Mouse (Mus musculus) spleen, adult 2 months (tissue): Measurements from ENCODE around the gene Hsd17b14. TPM values are rescaled to one million over a fixed set of nuclear protein-coding genes. Genes with fewer than 3 reads are reported as not detected.

Experiments used
- DNase-seq, 2 experiments: peaks; one replicate each; pipeline versions ENCODE4 v3.0.0 to v3.0.0-alpha.2; 2012 to 2021; ENCODE audit warnings: low spot score in 2 of 2, low read depth in 1 of 2
- H3K27ac ChIP-seq: fragments of 200-500 bp; 2 replicates; pipeline ENCODE4 v1.5.1; 2012; ENCODE audit warnings: low read length, inconsistent platforms; ENCODE audit not compliant: insufficient read depth
- H3K27me3 ChIP-seq: fragments of 200-500 bp; 2 replicates; pipeline ENCODE4 v1.6.1; 2012; ENCODE audit warnings: mild to moderate bottlenecking, moderate library complexity, low read length, inconsistent platforms; ENCODE audit not compliant: control insufficient read depth, insufficient read depth
- H3K36me3 ChIP-seq: fragments of 200-500 bp; 2 replicates; pipeline ENCODE4 v1.6.1; 2012; ENCODE audit warnings: mild to moderate bottlenecking, low read length, inconsistent platforms; ENCODE audit not compliant: control insufficient read depth, insufficient read depth
- H3K4me1 ChIP-seq: fragments of 200-500 bp; 2 replicates; pipeline ENCODE4 v1.6.1; 2011; ENCODE audit warnings: inconsistent platforms; ENCODE audit not compliant: control insufficient read depth, insufficient read depth, insufficient read length
- H3K4me3 ChIP-seq: fragments of 200-500 bp; 2 replicates; pipeline ENCODE4 v1.5.1; 2011; ENCODE audit warnings: mild to moderate bottlenecking, inconsistent platforms; ENCODE audit not compliant: insufficient read depth, insufficient read length; ENCODE audit errors: extremely low read depth
- CTCF ChIP-seq: fragments of 200-500 bp; IDR thresholded peaks from 2 replicates; pipeline ENCODE4 v1.5.1; 2011; ENCODE audit warnings: mild to moderate bottlenecking, inconsistent platforms; ENCODE audit not compliant: insufficient read depth, insufficient read length, insufficient replicate concordance; ENCODE audit errors: extremely low read depth
- POLR2A ChIP-seq: fragments of 200-500 bp; IDR thresholded peaks from 2 replicates; pipeline ENCODE4 v1.6.1; 2011; ENCODE audit warnings: low read depth, low read length, inconsistent platforms
- WGBS: fragments of 180-500 bp; shearing (Covaris S2); methylation state at CpG from one replicate; pipeline ENCODE4 v1.1.7; 2018; 5-methylcytosine and 5-hydroxymethylcytosine counted together
- polyA plus RNA-seq: library from polyadenylated mRNA; depleted of rRNA; stranded (reverse); fragments of >200 nt; gene quantifications from 2 replicates; pipeline ENCODE4 v1.2.3, GENCODE M21; 2012

Gene Hsd17b14
- polyA plus RNA-seq, 1 experiment = 1.7 TPM

DNA sequence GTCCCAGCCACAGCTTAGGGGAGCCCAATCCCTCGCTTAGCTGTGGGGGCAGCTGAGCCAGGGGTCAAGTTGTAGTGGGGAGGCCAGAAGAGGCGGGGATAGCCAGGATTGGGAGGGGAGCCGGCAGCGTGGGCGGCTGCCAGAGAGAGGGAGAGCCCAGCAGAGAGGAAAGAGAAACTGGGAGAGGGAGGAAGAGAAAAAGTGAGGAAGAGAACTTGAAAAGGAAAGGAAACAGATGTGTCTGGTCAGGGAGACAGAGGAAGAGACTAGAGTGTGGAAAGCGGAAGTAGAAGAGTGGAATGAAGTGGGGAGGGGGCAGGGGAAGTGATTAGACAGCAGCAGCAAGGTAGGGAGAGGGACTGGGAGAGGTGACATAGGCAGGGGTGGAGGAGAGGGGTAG is 25.2 kb upstream of the Hsd17b14 start:
- TF ChIP-seq CTCF = no peak
- no peak for TF ChIP-seq POLR2A
- Histone ChIP-seq H3K4me3 (no peak overlapping the region), H3K27ac (no peak overlapping the region; the same call in 1 of the 2 replicates), H3K27me3 (no peaks in the 10 kb centered on the region), H3K4me1 (peaks cover 6% of the 10 kb centered on the region; the same call in 1 of the 2 replicates), H3K36me3 (no peaks in the 10 kb centered on the region)
- WGBS = 11% methylated on average over 6 of the region's 6 CpGs
- no peak for DNase-seq

DNA sequence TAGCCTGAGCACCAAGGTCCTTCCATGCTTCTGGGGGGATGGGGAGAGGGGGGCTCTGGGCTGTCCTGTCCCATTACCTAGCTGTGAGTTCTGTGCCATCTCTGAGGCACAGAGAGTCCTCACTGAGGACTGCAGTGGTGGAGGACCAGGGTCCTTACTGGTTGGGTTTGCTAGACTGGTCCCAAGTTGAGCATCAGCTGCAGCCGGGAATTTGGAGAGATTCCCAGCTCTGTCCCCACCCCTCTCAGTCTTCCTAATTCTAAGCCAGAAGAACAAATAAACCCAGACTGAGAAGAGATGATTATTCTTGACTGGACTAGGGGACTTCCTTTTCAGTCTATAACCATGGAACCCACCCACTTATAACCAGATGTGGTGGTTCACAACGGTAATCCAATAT is 24.1 kb upstream of the Hsd17b14 start:
- TF ChIP-seq CTCF = no peak
- no peak for TF ChIP-seq POLR2A
- WGBS = 66% methylated on average over 2 of the region's 2 CpGs
- H3K27me3 ChIP-seq = no peaks in the 10 kb centered on the region
- no peak for DNase-seq
- no peak overlapping the region for H3K4me3 ChIP-seq
- H3K36me3 ChIP-seq = no peaks in the 10 kb centered on the region
- H3K4me1 ChIP-seq = no peaks in the 10 kb centered on the region
- no peak overlapping the region for H3K27ac ChIP-seq

GRCm38 (mm10) chr7:45535676-45536075 is 19.0 kb upstream of the Hsd17b14 start:
- Histone ChIP-seq H3K36me3 (no peaks in the 10 kb centered on the region), H3K4me3 (no peak overlapping the region), H3K27me3 (no peaks in the 10 kb centered on the region), H3K4me1 (no peaks in the 10 kb centered on the region), H3K27ac (no peak overlapping the region)
- 93% methylated on average over 1 of the region's 1 CpGs for WGBS
- DNase-seq = no peak
- no peak for TF ChIP-seq POLR2A
- no peak for TF ChIP-seq CTCF

DNA sequence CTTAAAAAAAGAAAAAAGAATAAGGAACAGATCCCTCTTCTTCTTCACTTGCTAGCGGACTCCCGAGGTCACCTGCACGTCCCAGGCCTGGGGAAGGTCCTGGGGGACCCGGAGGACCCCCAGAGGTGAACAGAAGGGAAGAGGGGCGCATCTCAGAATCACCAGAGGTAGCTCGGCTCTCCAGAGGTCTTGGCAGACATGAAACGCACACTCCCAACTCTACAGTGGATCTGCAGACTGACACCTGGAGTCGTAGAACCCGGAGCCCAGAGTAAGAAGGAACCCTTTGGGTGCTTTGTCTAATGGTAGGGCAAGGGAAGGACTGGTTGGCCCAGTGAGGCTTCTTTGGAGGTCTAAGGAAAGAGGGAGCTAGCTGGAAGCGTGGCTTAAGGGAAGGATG is 17.1 kb upstream of the Hsd17b14 start:
- no peaks in the 10 kb centered on the region for H3K4me1 ChIP-seq
- no peaks in the 10 kb centered on the region for H3K36me3 ChIP-seq
- no peak for TF ChIP-seq CTCF
- TF ChIP-seq POLR2A = no peak
- WGBS = 88% methylated on average over 10 of the region's 10 CpGs
- H3K27ac ChIP-seq = no peak overlapping the region
- no peak for DNase-seq
- no peaks in the 10 kb centered on the region for H3K27me3 ChIP-seq
- H3K4me3 ChIP-seq = no peak overlapping the region

- TF ChIP-seq CTCF (no peak), POLR2A (no peak)
- no peaks in the 10 kb centered on the region for H3K36me3 ChIP-seq
- no peaks in the 10 kb centered on the region for H3K27me3 ChIP-seq
- 11% methylated on average over 29 of the region's 29 CpGs for WGBS
- no peak for DNase-seq
- no peaks in the 10 kb centered on the region for H3K4me1 ChIP-seq
- H3K4me3 ChIP-seq = no peak overlapping the region; the same call in 1 of the 2 replicates
- no peak overlapping the region for H3K27ac ChIP-seq
Observed at GRCm38 (mm10) chr7:45538163-45539041, 16.3 kb upstream of the Hsd17b14 start.

- no peaks in the 10 kb centered on the region for H3K4me1 ChIP-seq
- no peak for DNase-seq
- H3K27ac ChIP-seq = no peak overlapping the region
- WGBS = 91% methylated on average over 3 of the region's 3 CpGs
- H3K36me3 ChIP-seq = no peaks in the 10 kb centered on the region
- TF ChIP-seq POLR2A = no peak
- TF ChIP-seq CTCF = no peak
- H3K4me3 ChIP-seq = no peak overlapping the region
- H3K27me3 ChIP-seq = no peaks in the 10 kb centered on the region
Observed at GRCm38 (mm10) chr7:45539095-45539494, 15.6 kb upstream of the Hsd17b14 start.

GRCm38 (mm10) chr7:45540213-45540612 is 14.5 kb upstream of the Hsd17b14 start:
- H3K27ac ChIP-seq = no peak overlapping the region
- no peaks in the 10 kb centered on the region for H3K36me3 ChIP-seq
- H3K4me1 ChIP-seq = no peaks in the 10 kb centered on the region
- no peaks in the 10 kb centered on the region for H3K27me3 ChIP-seq
- DNase-seq = no peak
- TF ChIP-seq POLR2A = no peak
- no peak for TF ChIP-seq CTCF
- H3K4me3 ChIP-seq = no peak overlapping the region
- 51% methylated on average over 2 of the region's 2 CpGs for WGBS
